Mouse (Mus musculus): Measurements from ENCODE around the gene C2cd5.

The C2cd5 gene

DNA sequence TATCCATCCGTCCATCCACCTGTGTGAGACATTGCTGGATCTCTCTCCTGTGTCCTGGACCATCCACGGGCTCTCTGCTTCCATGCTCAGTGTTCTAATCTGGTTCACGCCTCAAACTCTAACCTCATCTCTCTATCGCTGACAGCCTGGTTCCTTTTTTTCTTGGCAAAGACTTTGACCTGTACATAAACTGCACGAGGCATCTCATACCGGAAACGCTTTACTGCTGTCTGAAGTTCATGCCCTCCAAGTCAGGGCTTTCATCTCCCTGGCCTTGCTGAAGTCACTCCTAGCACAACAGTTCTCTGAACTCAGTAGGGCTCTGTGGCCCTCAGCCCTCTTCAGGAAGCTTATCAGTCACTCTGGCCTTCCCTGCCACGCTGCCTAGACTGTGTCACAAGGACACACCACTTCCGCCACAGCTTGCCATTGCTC is 15.1 kb upstream of the C2cd5 start:
- peak; percentile 22 for DNase-seq

DNA sequence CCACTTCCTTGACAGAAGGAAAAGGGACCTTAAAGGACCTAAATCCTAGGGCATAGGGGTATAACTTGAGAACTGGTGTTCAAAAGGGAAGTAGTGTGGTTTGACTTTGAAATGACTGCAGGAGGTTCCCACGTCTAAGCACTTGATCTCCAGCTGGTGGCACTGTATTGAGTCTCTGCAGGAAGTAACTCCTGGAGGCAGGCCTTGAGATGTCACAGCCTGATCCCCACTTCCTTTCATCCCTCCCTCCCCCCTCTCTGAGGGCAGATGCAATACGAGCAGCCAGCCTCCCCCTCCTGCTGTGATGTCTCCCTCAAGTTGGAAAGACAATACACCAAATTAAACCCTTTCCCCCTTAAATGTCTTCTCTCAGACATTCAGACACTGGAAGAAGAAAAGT is 14.6 kb upstream of the C2cd5 start:
- peak; percentile 48 for DNase-seq

DNA sequence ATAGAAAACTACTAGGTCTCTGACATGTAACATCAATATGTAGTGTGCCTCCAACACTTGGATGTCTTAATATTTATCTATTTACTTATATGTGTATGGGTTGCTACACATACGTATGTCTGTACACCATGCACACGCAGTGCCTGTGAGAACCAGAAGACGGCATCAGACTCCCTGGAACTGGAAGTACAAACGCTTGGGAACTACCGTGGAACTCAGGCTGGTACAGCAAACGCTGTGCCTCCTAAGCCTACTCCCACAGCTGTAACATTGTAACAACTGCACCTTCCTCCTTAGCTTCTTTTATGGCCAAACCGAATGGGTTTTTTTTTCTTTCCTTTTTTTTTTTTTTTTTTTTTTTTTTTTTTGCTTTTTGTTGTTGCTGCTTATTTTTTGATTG is 10.4 kb upstream of the C2cd5 start:
- no peak for DNase-seq

DNA sequence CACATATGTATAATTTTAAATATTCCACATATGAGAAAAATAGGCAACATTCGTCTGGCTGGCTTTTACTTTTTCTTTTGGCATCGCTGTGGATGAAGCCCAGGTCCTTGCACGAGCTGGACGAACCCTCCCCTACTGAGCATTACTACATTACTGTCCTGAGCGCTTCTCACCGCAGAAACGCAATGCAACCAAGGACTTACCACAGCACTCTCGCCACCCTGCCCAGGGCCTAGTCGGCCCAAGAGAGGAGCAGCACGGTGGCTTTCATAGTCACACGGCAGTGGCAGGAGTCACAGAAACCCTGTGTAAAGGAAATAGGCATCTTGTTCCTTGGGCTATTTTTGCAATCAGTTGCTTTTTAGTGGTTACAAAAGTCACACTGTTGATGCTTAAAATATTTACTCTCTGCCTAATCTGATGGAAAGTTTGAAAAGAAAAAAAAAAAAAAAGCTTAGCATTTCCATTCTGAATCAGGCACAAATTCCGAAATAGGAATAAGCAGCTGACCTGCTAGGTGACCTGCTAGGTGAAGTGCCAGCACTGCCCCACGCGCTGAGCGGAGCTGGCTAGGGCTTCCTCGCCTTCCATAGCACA is 9.8 kb upstream of the C2cd5 start:
- DNase-seq, result no peak

DNA sequence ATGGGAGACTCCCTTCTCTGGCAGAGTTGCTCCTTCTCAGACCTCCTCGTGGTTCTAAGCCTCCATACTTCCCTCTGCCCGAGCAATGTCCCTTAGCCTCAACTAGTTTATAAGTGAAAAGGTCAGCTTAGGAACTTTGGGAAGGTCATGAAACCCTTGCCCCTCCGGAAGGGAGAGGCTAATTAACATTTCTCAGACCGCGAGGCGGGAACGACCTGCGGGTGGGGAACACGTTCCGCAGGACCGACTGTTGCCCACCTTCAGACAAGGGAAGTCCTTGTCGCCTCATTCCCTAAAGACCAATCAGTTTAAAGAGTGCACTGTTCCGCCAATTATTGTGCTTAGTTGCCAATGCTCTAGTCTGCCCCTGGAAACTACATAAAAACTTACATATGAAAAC is 8.1 kb upstream of the C2cd5 start:
- no peak for DNase-seq

DNA sequence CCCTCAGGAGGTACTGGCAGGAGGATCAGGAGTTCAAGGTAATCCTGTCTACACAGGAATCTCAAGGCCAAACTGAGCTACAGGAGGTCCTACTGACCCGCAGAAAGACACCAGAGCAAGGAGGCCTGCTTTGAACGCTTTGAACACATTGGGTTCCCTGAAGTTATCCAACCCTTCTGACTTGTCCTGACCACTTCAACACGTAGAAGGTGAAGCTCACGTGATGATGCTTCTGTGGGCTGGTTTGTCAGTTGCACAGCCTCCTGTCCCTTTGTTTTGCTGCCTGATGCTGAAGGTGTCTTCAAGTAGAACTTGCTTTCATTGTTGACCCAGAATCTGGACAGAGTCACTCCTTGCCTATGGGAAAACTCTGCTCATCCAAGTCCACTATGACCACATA is 7.7 kb upstream of the C2cd5 start:
- DNase-seq, result no peak

- no peak for DNase-seq
Measured at GRCm38 (mm10) chr6:143105766-143106165, 5.8 kb upstream of the C2cd5 start.

- DNase-seq, result no peak
Measured at GRCm38 (mm10) chr6:143103981-143104680, 4.2 kb upstream of the C2cd5 start.

- DNase-seq, result no peak
Measured at GRCm38 (mm10) chr6:143100478-143101115, 656 bp upstream of the C2cd5 start.

GRCm38 (mm10) chr6:143099281-143099680 is 660 bp downstream of the C2cd5 start:
- DNase-seq, result peak; percentile 55

- DNase-seq, result no peak
Measured at GRCm38 (mm10) chr6:143095126-143095525, 4.8 kb downstream of the C2cd5 start.

- no peak for DNase-seq
Measured at GRCm38 (mm10) chr6:143092856-143093255, 7.1 kb downstream of the C2cd5 start.

DNA sequence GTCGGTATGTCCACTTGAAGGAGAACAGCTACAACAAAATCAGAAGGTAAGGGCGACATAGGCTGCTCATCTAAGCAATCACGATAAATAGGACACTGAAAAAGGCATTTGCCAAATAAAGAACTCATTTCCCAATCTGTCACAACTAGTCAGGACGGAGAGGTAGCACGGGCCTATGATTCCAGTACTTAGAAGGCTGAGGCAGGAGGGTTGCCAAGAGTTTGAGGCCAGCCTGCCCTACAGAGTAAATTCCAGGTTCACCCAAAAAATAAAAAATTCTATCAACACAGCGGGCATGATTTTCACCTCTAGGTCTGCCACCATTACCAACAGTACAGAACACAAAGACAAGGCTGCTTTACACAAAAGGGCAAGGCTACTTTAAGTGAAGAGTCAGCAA is 8.9 kb downstream of the C2cd5 start:
- DNase-seq, result no peak

DNA sequence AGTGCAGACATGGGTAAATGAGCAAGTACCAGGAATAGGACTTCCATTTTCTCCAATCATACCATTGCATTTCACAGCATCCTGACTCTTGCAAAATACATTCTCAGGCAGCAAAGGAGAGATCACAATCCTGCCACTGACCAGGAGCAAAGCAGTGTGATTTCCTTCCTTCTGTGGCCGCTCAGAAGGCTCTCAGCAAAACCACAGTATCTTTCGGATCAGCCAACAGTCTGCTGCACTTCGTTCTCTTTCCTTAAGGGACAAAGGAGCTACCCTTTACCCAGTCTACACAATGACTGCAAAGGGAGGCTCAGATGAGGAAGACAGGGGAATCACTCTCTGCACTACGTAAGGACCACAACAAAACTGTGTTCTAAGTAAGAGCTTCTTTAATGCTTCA is 12.6 kb downstream of the C2cd5 start:
- no peak for DNase-seq

DNA sequence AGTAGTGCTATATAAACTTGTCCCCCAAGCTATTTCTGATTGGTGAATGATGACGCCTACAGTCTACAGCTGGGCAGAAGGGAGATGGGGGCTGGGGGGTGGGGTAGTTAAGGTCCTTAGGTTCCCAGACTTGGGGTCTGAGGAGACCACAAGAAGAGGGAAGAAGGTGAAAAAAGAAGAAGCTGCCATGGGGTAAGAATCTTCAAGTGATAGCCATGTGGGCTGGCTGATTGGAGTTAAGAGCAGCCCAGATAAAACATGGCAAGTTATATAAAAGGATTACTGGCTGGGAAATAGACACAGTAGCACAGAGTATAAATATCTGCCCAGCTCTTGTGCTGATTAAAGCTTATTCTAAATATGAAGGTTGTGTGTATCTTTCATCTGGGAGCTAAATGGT is 14.0 kb downstream of the C2cd5 start:
- no peak for DNase-seq

- no peak for DNase-seq
Measured at GRCm38 (mm10) chr6:143084314-143085025, 15.5 kb downstream of the C2cd5 start.

GRCm38 (mm10) chr6:143081479-143082106 is 18.3 kb downstream of the C2cd5 start:
- no peak for DNase-seq

DNA sequence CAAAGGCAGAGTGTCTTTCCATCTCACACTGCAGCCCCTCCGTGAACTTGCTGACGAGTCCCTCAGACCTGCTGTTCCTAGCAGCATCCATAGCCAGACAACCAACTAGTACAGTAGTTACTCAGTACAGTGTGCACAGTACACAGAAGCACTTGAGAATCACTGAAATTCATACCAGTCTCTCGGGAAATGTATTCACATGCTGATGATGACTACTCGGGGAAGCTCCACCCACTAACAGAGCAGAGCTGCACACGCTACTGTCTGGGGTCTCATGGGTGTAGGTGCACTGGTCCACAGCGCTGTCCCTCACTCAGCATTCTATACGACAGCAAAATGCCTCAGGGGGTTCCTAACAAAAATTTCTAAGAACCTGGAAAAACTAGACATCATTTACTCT is 19.2 kb downstream of the C2cd5 start:
- DNase-seq, result no peak

DNA sequence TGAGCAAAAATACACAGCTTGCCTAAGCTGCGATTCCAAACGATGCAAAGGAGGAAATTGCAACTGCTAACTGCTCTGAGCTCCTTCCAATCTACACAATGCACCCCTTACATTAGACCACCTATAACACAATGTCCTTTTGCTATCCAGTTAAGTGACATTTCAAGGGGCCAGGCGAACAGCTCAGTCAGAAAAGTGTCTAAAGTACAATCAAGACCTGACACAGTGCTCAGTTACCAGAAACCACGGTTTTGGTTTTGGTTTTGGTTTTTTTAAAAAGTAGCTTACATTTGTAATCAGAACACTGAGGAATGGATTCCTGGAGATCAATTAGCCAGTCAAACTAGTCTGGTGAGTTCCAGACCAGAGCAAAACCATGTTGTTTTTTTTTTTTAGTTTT is 20.8 kb downstream of the C2cd5 start:
- DNase-seq, result no peak

GRCm38 (mm10) chr6:143076461-143076860 is 23.5 kb downstream of the C2cd5 start:
- DNase-seq, result no peak

GRCm38 (mm10) chr6:143073914-143074313 is 26.0 kb downstream of the C2cd5 start:
- no peak for DNase-seq

DNA sequence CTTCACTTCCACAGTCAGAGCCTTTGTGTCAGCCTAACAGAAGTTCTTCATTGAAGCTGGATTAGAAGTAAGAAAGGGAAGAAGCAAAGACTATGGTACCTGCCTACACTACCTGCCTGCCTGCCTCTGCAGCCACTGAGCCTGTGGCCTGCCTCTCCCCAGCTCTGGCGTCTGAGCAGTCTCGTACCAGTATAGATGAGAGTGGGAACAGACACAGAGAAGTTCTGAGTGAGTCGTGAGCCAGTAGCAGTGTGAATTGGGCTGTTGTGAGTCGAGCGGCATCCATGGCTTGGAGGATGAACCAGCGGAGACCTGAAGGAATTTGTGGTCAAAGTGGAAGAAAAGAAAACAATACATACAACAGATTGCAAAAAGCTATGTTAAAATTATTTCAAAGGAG is 26.5 kb downstream of the C2cd5 start:
- DNase-seq, result no peak

GRCm38 (mm10) chr6:143072412-143073014 is 27.4 kb downstream of the C2cd5 start:
- no peak for DNase-seq

Data from embryo, embryonic 11 days (tissue).